Mouse (Mus musculus): Measurements from ENCODE around the gene Ncoa7.
"Not testable (repeated sequence)": the region's sequence is repeated elsewhere in the genome, so short reads cannot be mapped to it uniquely, and the experiment has no call there.

Ncoa7 gene

DNA sequence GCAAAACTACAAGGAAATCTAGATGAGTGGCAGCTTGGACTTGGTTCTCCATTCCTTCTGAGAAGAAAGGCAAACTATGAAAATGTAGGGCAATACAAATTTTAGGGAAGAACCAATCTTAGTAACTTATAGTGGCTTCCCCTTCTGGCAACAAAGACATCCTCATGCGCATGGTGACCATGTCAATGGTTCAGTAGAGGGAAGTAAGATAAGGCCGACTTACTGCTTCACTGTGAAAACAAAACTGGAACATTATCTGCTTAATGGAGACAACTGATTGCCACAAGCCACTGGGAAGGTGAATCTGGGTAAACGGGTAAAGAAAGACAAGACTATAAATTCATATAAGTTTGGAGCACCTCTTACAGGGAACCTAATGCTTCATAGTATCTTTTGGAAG lies 128.3 kb downstream of the Ncoa7 start:
- DNase-seq (ENCODE audit: low spot score in 2 of 2) = no peak

DNA sequence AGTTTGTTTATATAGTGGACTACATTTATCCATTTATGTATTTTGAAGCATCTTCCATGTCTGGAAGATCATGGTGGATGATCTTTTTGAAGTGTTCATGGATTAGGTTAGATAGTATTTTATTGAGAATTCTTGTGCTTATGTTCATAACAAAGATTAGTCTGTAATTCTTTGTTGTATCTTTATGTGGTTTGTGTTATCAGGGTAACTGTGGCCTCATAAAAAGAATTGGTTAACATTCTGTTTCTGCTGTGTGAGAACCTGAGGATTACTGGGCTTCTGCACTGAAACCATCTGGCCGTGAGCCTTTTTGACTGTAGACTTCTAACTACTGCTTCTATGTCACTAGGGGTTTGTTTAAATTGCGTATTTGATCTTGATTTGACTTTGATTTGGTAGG lies 136.5 kb downstream of the Ncoa7 start:
- no peak for DNase-seq (ENCODE audit: low spot score in 2 of 2)

DNA sequence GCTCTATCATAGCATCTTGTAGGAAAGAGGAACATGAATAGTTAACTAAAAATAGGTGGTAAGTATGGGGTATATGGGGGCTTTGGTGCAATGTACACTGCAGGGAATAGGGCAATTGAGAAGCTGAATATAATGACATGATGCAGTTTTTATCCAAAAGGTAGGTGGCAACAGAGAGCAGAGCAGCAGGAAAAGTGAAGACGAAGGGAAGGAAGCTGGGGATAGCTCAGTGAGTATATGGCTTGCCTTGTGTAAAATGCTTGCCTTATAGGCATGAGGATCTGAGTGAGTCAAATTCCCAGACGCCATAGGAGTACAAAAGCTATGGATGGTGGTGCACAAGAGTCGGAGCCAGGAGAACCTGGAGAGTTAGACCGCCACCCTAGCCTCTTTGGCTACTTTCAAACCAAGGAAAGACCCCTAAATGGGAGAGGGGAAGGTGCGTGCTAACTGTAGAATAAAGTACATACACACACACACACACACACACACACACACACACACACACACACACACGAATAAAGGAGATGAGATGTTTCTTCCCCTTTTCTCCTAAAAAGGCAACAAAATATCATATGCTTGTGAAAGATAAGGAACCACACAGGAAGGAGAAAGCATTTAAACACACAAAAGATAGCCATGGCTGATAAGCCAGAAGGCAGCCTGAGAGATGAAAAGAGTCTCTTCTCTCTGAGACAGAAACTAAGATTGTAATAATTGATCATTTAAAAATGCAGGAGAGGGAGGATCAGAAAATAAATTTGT lies 142.4 kb downstream of the Ncoa7 start:
- DNase-seq (ENCODE audit: low spot score in 2 of 2) = no peak

DNA sequence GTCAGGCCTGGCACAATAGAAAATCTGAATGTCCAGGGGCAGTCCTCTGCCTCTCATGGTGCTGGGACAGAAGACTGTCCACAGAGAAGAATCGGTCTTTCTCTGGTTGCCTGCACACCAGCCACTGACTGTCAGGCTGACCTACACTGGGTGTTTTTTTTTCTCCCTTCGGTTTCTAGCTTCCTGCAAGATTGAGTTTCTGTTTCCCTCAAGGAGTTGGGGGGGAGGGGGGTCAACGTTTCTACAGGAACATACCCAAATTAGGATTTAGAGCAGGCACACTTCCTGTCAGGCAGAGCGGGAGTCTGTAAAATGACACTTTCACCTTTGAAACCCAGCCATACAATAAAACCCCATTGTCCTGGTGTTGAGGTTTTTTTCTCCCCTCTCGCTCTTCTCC lies 147.5 kb downstream of the Ncoa7 start:
- DNase-seq (ENCODE audit: low spot score in 2 of 2) = peak; percentile 7 to 11

DNA sequence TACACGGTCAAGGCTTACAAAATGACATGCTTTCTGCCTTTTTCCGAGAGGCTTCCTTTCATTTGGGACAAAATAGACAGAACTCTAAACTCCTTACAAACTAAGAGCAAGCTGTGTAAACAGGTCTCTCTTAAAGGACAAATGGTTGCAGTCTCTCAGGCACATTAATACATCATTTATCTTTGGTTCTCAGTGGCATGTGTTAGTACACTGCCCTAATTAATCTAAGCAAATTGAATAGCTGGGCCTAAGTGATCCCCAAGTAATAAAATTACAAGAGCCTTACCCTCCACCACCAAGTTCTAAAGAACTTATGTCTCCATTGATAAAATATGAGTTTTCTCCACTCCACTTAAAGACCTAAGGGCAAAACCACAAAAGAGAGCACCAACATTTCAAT lies 155.4 kb downstream of the Ncoa7 start:
- DNase-seq (ENCODE audit: low spot score in 2 of 2) = no peak

DNA sequence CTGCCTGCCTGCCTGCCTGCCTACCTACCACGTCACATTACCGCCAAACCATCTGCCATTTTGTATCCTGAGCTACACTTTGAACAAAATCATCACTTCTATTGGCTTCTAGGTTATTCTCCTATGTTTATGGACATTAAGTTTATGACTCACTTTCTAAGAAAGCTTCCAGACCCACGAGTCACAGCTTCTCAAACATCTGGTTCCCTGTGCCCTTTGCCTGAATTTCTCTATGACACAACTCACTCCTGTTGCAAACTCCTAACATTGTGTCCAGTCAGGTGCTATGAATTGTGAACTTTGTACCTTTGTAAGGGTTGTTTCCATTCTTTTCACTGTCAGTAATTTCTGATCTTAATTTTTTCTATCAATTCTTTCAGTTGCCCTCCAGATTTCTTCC lies 164.9 kb downstream of the Ncoa7 start:
- no peak for DNase-seq (ENCODE audit: low spot score in 2 of 2)

DNA sequence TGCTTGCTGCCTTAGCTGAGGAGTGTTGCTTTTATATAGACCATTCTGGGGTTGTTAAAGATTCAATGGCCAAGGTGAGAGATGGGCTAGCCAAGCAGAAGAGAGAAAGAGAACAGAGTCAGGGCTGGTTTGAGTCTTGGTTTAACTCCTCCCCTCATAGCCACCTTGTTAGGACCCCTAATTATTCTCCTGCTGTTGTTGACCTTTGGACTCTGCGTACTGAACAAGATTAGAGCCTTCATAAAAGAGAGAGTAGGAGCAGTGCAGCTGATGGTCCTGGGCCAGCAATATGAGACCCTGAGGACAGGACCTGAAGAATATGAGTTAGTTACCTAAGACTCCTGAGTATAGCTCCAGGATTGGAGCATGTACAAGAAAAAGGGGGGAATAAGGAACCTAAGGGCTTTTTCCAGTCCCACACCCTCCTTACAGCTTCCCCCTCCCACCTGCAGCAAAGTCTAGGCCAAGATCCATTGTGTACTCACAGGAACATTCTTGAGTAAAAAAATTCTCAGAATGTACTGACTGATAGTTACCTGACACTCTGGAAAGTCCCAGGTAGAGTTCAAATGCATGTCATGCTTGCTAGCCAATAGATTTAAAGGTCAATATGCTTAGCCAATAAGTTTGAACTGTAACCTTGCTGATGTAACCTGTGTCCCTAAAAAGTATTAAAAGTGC lies 166.5 kb downstream of the Ncoa7 start:
- DNase-seq (ENCODE audit: low spot score in 2 of 2) = not testable (repeated sequence)

DNA sequence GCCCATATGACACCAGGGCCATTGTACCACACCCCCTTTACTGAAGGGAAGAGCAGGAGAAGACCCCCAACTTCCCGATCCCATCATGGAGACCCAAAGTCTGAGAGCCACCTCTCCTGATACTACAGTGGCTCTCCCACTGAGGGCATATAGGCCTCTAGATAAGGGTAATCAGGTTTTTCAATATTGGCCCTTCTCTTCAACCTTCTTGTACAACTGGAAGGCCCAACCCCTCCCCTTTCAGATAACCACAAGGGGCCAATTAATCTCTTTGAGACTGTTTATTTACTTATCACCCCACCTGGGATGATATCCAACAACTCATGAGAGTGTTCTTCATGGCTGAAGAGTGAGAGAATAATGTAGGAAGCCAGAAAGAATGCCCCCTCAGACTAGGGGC lies 170.4 kb downstream of the Ncoa7 start:
- no peak for DNase-seq (ENCODE audit: low spot score in 2 of 2)

DNA sequence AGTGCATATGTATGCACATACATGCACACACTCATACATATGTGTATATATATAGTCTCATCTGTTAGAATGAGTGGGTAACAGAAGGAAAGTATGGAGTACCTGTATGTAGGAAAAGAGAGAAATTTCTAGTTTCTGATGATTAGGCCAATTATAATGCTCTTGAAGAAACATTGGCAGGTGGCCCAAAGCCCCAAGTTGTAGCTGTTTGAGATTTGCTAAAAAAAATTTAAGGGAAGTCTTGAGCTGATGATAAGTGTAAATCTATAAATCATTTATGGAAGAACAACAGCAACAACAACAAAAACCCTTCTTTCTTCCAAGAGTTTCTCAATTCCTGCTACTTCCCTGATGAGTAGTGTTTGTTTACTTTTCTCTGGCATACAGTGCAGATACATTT lies 173.1 kb downstream of the Ncoa7 start:
- no peak for DNase-seq (ENCODE audit: low spot score in 2 of 2)

DNA sequence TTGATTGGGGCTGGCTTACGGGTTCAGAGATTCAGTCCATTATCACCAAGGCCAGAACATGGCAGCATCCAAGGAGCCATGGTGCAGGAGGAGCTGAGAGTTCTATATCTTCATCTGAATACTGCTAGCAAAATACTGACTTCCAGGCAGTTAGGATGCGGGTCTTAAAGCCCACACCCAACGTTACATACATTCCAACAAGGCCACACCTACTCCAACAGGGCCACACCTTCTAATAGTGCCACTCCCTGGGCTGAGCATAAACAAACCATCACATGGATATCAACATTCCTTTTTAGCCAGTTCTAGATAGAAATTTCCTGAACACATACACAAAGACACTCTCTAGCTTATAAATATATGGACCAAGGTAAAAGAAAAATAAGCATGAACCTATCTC lies 173.6 kb downstream of the Ncoa7 start, which contains the start of gene Hint3:
TSS of gene Hint3 (minus strand) at position 120 of the 400 bp plus-strand sequence.
- no peak for DNase-seq (ENCODE audit: low spot score in 2 of 2)

DNA sequence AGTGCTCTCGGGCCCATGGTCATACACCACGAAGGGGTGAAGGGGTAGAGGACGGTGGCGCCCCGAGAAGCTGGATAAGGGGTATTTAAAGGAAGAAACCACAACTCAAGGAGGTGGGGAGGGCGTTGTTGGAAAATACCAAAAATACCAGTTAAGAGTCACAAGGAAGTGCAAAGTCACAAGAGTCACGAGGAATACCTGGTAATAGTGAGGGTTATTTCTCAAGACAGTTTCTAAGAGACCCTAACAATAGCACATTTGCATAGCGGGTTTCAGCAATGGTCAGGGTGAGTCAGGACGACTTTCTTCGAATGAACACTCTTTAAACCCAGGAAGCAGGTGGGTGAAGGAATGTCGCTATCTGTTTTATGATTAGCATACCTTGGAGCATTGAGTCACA lies 174.7 kb downstream of the Ncoa7 start:
- not testable (repeated sequence) for DNase-seq (ENCODE audit: low spot score in 2 of 2)

DNA sequence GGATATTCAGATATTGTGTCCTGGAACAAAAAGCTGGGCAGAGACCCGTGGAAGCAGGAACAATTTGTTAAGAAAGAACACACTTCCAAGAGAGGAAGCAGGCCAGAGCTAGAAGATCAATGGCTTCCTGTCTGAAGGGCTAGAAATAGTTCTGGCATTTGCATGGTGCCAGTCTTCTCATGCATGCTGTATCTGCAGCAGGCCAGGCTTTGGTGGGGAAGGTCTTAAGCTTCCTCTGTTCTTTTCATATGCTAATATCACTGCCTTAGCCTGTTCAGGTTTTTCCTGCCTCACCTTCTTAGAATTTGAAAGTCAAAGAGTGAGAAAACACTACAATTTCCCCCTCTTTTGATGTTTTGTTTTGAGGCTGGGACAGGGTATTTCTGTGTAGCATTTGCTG lies 175.6 kb downstream of the Ncoa7 start:
- no peak for DNase-seq (ENCODE audit: low spot score in 2 of 2)

DNA sequence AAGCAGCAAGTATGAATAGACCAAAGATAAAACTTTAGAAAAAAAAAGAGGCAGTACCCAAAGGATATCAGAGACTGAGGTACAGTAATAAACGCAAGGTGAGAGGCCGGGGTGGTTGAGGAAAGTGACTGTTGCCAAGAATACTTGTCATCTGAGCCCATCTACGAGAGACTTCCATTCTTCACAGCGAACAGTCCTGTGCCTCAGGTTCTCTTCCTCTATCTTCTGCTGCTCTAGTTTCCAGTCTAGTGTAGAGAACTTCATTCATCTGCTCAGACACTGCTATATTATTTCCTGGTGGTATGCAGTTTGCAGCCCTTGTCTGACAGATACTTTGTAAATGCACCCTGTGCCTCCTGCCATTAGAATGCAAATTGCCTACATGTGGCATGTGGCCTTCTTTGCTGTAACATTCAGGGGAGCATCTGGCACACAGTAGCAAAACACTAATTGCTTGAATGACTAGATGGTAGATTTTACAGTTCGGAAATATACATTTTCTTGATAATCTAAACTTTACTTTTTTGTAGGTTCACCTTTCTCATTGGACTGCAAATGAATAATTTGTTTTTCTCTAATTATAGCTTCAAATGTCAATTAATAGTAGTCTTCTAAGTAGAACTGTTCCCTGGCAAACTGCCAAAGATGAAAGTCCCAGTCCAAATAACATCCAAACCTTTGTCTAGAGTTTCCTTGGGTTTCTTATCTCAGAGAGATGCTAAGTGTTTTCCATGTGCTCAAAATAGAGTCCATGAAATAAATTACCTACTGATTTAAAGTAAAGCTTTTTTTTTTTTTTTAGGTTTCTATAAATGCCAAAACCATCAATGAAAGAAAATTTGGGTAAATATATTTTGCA lies 178.7 kb downstream of the Ncoa7 start:
- DNase-seq (ENCODE audit: low spot score in 2 of 2) = no peak

DNA sequence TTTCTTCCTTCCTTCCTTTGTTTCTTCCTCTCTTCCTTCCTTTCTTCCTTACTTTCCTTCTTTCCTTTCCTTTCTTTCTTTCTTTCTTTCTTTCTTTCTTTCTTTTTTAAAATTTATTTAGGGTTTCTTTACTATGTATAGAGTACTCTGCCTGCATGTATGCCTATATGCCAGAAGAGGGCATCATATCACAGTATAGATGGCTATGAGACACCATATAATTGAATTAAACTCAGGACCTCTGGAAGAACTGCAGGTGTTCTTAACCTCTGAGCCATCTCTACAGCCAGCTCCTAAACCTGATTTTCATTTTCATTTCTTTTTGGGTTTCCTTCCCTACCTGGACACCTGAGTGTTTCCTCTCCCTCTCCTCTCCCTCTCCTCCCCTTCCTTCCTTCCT lies 180.2 kb downstream of the Ncoa7 start:
- no peak for DNase-seq (ENCODE audit: low spot score in 2 of 2)

DNA sequence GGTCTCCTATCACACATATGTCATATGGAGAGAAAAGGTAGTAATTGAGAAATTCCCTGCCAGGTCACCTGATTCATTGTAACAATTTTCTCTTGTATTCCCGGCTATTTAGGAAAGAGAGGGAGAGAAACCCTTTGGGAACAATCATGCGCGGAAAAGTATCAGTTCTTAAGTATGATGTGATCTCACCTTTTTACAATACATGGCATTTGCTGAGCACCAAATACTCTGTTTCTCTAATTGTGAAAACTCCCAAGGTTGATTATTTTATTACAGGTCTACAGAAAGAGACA lies 184.3 kb downstream of the Ncoa7 start:
- DNase-seq (ENCODE audit: low spot score in 2 of 2) = no peak

DNA sequence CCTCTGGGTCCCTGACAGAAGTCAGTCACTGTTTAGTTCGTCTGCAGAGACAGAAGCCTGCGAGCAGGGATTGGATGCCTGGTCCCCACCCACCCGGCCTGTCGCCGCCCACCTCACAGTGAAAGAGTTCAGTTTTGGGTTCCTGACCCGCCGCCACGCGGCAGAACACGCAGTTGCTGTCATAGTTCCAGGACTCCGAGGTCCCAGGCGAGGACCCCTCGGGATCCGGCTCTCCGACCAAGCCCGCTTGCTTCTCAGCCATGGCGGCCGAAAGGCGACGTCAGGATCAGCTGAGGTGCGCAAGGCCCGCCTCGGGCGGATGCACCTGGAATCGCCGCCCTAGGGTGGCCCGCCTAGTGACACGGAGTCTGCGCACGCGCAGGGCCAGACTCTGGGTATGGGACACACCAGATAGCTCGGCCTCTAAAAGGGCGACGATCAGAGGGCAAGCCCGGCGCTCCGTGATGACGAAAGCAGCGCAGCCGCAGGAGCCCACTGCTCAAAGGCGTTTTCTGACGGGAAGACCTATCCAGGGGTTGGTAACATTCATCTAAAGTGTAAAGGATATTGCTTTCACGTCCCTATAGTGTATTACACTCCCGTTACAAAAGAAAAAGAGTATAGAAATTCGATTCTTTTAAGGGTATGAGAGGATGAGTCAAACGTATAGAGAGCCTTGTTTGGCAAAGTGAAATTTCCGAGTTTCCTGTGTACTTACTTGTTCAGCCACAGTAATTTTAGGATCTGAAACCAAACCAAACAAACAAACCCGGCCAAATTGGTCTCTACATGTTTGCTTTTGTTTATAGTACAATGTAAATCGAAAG lies 184.8 kb downstream of the Ncoa7 start:
- DNase-seq (ENCODE audit: low spot score in 2 of 2) = peak; percentile 97 to 99

DNA sequence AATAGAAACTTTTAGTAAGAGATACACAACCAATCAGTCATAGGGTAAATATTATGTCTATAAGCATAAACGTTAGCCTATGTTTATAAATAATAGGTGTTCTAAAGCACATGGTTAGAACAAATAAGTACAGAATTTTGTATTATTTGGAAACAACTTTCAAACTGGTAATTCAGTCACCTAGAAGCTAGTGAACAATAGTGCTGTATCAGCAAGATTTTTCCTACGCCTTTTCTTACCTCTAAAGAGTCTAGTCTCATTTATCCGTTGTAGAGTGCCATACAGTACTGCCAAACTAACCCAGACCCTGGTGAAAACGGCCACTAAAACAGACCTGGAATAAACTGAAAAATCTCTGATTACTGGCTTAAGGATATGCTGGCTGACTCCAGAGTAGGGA lies 190.1 kb downstream of the Ncoa7 start:
- DNase-seq (ENCODE audit: low spot score in 2 of 2) = no peak

DNA sequence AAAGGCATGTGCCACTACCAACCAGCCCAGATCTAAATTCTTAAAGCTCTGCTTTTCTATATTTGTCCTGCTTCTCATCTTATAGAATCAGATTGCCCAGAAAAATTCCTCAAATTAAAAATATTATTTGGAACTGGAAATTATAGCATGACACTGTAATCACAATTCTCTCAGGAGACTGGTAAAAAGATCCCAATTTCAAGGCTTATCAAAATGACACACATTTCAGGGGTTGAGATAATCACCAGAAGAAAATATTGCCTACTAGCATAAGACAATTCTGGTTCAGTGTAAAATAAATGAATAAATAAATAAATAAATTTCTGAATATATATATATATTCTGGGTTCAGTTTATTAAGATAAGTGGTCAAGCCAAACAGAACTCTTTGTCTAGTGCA lies 193.5 kb downstream of the Ncoa7 start:
- DNase-seq (ENCODE audit: low spot score in 2 of 2) = no peak

DNA sequence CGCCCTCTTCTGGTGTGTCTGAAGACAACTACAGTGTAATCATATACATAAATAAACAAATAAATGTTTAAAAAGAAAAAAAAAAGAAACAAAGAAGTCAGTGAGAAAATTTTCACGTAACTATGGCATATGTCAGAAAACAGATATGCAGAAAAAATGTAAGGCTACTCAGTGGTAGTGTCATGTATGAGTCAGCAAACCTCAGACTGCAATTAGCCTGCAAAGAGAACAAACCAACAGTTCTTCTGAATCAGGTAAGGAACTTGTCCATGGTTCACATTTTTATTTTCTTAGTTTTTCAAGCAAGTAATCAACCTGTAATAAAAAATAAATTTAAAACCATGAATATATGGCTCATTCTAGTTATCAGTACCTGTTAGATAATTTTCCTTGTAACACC lies 195.0 kb downstream of the Ncoa7 start:
- no peak for DNase-seq (ENCODE audit: low spot score in 2 of 2)

DNA sequence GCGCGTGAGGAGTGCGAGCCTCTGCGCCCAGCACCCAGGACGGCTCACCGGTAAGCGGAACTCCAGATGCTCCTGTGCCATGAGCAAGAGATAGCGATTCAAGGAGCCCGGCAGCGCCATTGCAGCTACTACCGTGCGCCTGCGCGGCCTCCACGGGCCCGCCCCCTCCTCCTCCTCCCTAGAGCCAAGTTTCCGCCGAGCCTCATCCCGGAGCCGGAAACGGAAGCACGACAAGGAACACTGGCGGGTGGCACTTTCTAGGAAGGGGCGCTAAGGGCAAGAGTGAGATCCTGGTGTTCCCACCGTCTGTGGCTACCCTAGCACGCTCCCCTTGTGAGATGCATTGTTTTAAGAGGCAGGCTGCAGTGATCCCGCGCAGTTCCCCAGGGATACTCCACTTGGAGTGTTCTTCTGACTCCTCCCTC lies 202.6 kb downstream of the Ncoa7 start, which contains the start of gene Trmt11:
TSS of gene Trmt11 (minus strand) at position 208 of the 425 bp plus-strand sequence.
- DNase-seq (ENCODE audit: low spot score in 2 of 2) = peak; percentile 50 to 66

DNA sequence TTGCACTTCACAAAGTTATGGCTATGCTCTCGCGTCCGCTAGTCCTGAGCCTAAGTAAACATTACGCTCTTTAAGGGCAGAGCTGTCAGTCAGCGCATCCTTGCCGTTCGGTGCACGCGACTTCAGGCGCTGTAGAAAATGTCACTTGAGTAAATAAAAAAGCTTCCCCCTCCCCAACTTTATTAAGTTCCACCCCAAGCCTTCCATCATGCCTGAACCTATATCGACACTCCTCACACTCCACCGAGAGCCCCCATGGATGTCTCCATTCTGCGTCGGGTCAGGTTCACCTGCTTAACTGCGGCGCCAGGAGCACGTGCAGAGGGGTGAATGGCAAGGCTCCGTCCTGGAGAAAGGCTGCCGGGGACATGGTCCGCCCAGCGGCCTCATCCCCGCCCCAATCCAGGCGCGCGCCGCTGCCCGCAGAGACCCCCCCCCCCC lies 203.0 kb downstream of the Ncoa7 start:
- DNase-seq (ENCODE audit: low spot score in 2 of 2) = peak in 1 of 2 experiments; percentile 9

DNA sequence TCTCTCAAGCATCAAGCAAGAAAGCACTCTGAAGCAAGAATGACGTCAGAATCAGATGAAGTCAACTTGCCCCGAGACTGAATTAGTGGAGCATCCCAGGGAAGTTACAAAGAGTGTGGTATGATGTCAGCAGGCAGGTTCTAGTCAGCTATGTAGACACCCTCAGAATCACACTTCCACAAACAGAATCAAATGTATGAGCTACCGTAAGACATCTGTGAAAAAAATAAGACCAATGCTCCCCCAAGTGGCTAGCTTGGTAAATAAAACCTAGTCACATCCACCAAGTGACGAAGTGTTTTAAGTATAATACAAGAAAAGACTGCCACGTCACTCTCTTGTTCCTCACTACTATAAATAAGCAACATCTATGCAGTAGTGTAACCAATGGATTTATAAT lies 216.1 kb downstream of the Ncoa7 start:
- DNase-seq (ENCODE audit: low spot score in 2 of 2) = no peak
